Mouse (Mus musculus) heart, adult 2 months (tissue): Measurements from ENCODE around the gene Hk2. TPM values are rescaled to one million over a fixed set of nuclear protein-coding genes. Genes with fewer than 3 reads are reported as not detected.
"Not testable (repeated sequence)": the region's sequence is repeated elsewhere in the genome, so short reads cannot be mapped to it uniquely, and the experiment has no call there.

Experiments
- DNase-seq, 2 experiments: peaks; one replicate each; pipeline ENCODE4 v3.0.0; 2021
- H3K27ac ChIP-seq: fragments of 200-600 bp; 2 replicates; pipeline ENCODE4 v1.8.1; 2022
- H3K27me3 ChIP-seq: fragments of 200-500 bp; 2 replicates; pipeline ENCODE4 v1.6.1; 2012; ENCODE audit warnings: mild to moderate bottlenecking, low read length, inconsistent platforms, mixed read lengths; ENCODE audit not compliant: control insufficient read depth, insufficient read depth
- H3K36me3 ChIP-seq: fragments of 200-500 bp; 2 replicates; pipeline ENCODE4 v1.6.1; 2012; ENCODE audit warnings: low read length, inconsistent platforms; ENCODE audit not compliant: control insufficient read depth, insufficient read depth
- H3K4me1 ChIP-seq: fragments of 200-500 bp; 2 replicates; pipeline ENCODE4 v1.6.1; 2011; ENCODE audit warnings: low read length; ENCODE audit not compliant: control insufficient read depth, insufficient read depth
- H3K4me3 ChIP-seq: fragments of 200-600 bp; 2 replicates; pipeline ENCODE4 v1.8.1; 2022
- H3K79me2 ChIP-seq: fragments of 200-500 bp; replicated peaks from 2 replicates; pipeline ENCODE4 v1.6.1; 2012; ENCODE audit warnings: mild to moderate bottlenecking, inconsistent platforms, low read length, moderate library complexity, mixed read lengths; ENCODE audit not compliant: control insufficient read depth, insufficient read depth
- H3K9ac ChIP-seq: fragments of 200-500 bp; 2 replicates; pipeline ENCODE4 v1.6.1; 2012; ENCODE audit warnings: low read depth, mild to moderate bottlenecking, control low read depth, inconsistent platforms, low read length, mixed read lengths
- CTCF ChIP-seq: fragments of 200-600 bp; IDR thresholded peaks from 2 replicates; pipeline ENCODE4 v1.8.1; 2022; ENCODE audit warnings: antibody characterized with exemption, mild to moderate bottlenecking, moderate library complexity
- EP300 ChIP-seq: fragments of 200-500 bp; IDR thresholded peaks from 2 replicates; pipeline ENCODE4 v1.6.1; 2011; ENCODE audit warnings: low read depth, low read length, control low read depth; ENCODE audit not compliant: insufficient read depth
- POLR2A ChIP-seq: fragments of 200-500 bp; IDR thresholded peaks from 2 replicates; pipeline ENCODE4 v1.6.1; 2011; ENCODE audit warnings: mild to moderate bottlenecking, low read depth, low read length, control low read depth; ENCODE audit not compliant: insufficient read depth
- WGBS: fragments of 180-500 bp; shearing (Covaris S2); methylation state at CpG from one replicate; pipeline ENCODE4 v1.1.7; 2018; 5-methylcytosine and 5-hydroxymethylcytosine counted together
- intact Hi-C: fragments of 180-260 bp; cut with DNase I; formaldehyde crosslinking; loops from one replicate; pipeline ENCODE4 v1.15.1; 2025
- polyA plus RNA-seq: library from polyadenylated mRNA; depleted of rRNA; stranded (reverse); fragments of >200 nt; gene quantifications from 2 replicates; pipeline ENCODE4 v1.2.3, GENCODE M21; 2012
- total RNA-seq, 2 experiments: library from RNA; stranded (reverse); gene quantifications; 2 replicates each; pipeline ENCODE4 v1.2.3; 2021

The Hk2 gene
- total and polyA plus RNA-seq, 3 experiments: 104 to 363 (median 325) TPM

DNA sequence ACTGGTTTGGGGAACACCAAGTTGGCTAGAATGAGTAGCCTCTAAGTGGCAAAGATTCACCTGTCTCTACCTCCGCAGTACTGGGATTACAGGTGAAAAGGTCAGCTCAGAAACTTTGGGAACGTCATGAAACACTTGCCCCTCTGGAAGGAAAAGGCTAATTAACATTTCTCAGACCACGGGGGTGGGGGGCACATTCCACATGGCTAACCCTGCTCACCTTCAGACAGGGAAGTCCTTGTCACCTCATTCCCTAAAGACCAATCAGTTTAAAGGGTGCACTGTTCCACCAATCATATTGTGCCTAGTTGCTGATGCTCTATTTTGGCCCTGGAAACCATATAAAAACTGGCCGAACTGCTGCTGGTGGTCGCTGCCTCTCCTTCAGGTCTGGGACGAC is 73.0 kb downstream of the Hk2 start:
- Histone ChIP-seq H3K36me3 (no peaks in the 10 kb centered on the region), H3K27me3 (no peaks in the 10 kb centered on the region), H3K4me3 (no peak overlapping the region), H3K4me1 (no peaks in the 10 kb centered on the region), H3K79me2 (no peaks in the 10 kb centered on the region), H3K9ac (no peak overlapping the region), H3K27ac (no peak overlapping the region)
- no peak for TF ChIP-seq CTCF
- TF ChIP-seq POLR2A: no peak
- no peak for TF ChIP-seq EP300
- 73% methylated on average over 6 of the region's 6 CpGs for WGBS
- no peak for DNase-seq
- intact Hi-C loops: no loop called here

- no peak for DNase-seq
- no peaks in the 10 kb centered on the region for H3K79me2 ChIP-seq
- no peak for TF ChIP-seq POLR2A
- TF ChIP-seq EP300: no peak
- no peaks in the 10 kb centered on the region for H3K36me3 ChIP-seq
- intact Hi-C loops: no loop called here
- 53% methylated on average over 5 of the region's 5 CpGs for WGBS
- H3K27ac ChIP-seq: no peak overlapping the region
- no peaks in the 10 kb centered on the region for H3K4me1 ChIP-seq
- H3K27me3 ChIP-seq: no peaks in the 10 kb centered on the region
- no peak overlapping the region for H3K9ac ChIP-seq
- H3K4me3 ChIP-seq: no peak overlapping the region
Observed at GRCm38 (mm10) chr6:82699831-82700230, 74.4 kb downstream of the Hk2 start.

- WGBS: 88% methylated on average over 3 of the region's 3 CpGs
- no peak for TF ChIP-seq CTCF
- TF ChIP-seq POLR2A: no peak
- no peak for TF ChIP-seq EP300
- H3K27me3 ChIP-seq: no peaks in the 10 kb centered on the region
- H3K9ac ChIP-seq: no peak overlapping the region
- no peak for DNase-seq
- H3K36me3 ChIP-seq: no peaks in the 10 kb centered on the region
- H3K4me3 ChIP-seq: no peak overlapping the region
- H3K27ac ChIP-seq: no peak overlapping the region
- H3K4me1 ChIP-seq: no peaks in the 10 kb centered on the region
- no peaks in the 10 kb centered on the region for H3K79me2 ChIP-seq
- intact Hi-C loops: no loop called here
Observed at GRCm38 (mm10) chr6:82696736-82697135, 77.5 kb downstream of the Hk2 start.

DNA sequence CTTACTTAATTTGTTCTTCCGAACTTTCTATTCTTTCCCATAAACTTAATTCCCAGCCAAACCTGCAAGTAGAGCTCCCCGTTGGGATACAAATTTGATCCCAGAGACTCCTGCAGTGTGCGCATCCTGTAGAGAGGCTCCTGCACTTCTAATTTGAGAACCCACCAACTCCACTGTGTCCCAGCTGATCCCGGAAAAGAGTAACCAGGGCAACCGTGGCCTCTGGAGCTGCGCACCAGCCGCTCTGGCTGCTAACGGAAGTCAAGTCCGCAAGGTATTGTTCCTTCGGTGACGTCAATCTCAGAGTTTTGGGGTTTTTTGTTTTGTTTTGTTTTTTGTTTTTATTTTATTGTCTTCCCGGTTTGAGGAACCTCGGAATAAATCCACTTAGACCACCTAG is 79.6 kb downstream of the Hk2 start:
- intact Hi-C loops: no loop called here
- Histone ChIP-seq H3K4me3 (no peak overlapping the region), H3K27ac (no peak overlapping the region), H3K36me3 (no peaks in the 10 kb centered on the region), H3K9ac (no peak overlapping the region), H3K4me1 (no peaks in the 10 kb centered on the region), H3K27me3 (no peaks in the 10 kb centered on the region), H3K79me2 (no peaks in the 10 kb centered on the region)
- WGBS: 38% methylated on average over 13 of the region's 13 CpGs
- TF ChIP-seq EP300 (no peak), CTCF (no peak), POLR2A (no peak)
- no peak for DNase-seq

DNA sequence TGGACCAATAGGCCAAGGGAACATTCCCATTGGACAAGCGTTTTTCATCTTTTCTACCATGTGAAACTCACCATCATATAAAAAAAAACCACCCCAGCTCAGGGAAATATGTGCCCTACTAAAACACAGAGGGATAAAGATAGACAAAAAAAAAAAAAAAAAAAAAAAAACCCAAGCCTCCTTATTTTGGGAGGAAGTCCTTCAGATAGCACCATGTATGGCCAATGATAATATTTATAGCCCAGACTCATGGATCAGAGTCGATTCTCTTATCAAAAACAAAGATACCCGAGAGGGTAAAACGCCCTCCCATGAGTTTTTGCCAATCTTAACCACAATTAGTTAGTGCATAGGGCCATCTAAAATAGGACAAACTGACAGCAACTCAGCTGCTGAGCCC is 84.8 kb downstream of the Hk2 start:
- Histone ChIP-seq H3K36me3 (no peaks in the 10 kb centered on the region), H3K27ac (no peak overlapping the region), H3K27me3 (no peaks in the 10 kb centered on the region), H3K4me1 (no peaks in the 10 kb centered on the region), H3K79me2 (no peaks in the 10 kb centered on the region), H3K9ac (no peak overlapping the region), H3K4me3 (no peak overlapping the region)
- TF ChIP-seq EP300 (no peak), POLR2A (no peak), CTCF (no peak)
- 47% methylated on average over 4 of the region's 4 CpGs for WGBS
- no peak for DNase-seq
- intact Hi-C loops: no loop called here

GRCm38 (mm10) chr6:82688586-82688985 is 85.7 kb downstream of the Hk2 start:
- intact Hi-C loops, H3K79me2 ChIP-seq, H3K4me3 ChIP-seq, H3K27ac ChIP-seq, H3K4me1 ChIP-seq, H3K27me3 ChIP-seq, DNase-seq, H3K9ac ChIP-seq, H3K36me3 ChIP-seq: not testable (repeated sequence)
- 76% methylated on average over 5 of the region's 5 CpGs for WGBS

GRCm38 (mm10) chr6:82684136-82684535 is 90.1 kb downstream of the Hk2 start:
- Histone ChIP-seq H3K4me1 (no peaks in the 10 kb centered on the region), H3K4me3 (no peak overlapping the region), H3K27ac (no peak overlapping the region), H3K27me3 (no peaks in the 10 kb centered on the region), H3K36me3 (no peaks in the 10 kb centered on the region), H3K79me2 (no peaks in the 10 kb centered on the region), H3K9ac (no peak overlapping the region)
- intact Hi-C loops: no loop called here
- DNase-seq: no peak
- TF ChIP-seq EP300: no peak
- TF ChIP-seq POLR2A: no peak
- no peak for TF ChIP-seq CTCF

DNA sequence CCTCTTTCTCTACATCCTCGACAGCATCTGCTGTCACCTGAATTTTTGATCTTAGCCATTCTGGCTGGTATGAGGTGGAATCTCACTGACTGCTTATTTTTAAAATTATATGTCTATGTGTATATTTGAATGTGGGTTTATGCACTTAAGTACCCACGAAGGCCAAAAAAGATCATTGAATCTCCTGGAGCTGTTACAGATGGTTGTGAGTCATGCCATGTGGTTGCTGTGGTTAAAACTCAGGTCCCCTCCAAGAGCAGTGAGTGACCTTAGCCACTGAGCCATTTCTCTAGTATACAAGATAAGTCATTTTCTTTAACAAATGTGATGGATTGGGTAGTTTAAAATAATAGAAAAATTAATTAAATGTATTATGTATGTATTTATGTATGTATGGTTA is 95.0 kb downstream of the Hk2 start:
- H3K9ac ChIP-seq, H3K4me3 ChIP-seq, H3K79me2 ChIP-seq, intact Hi-C loops, H3K4me1 ChIP-seq, H3K27me3 ChIP-seq, H3K27ac ChIP-seq, DNase-seq, H3K36me3 ChIP-seq: not testable (repeated sequence)
- WGBS: 72% methylated on average over 2 of the region's 2 CpGs

DNA sequence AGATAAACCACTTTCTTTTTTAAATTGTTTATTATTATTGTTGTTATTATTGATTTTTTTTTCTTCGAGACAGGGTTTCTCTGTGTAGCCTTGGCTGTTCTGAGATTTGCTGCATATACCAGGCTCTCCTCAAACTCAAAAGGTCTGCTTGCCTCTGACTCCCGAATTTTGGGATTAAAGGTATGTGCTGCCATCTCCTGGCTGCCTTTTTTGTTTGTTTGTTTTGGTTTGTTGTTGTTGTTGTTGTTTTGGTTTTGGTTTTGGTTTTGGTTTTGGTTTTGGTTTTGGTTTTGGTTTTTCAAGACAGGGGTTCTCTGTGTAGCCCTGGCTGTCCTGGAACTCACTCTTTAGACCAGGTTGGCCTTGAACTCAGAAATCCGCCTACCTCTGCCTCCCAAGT is 96.6 kb downstream of the Hk2 start:
- H3K27ac ChIP-seq, H3K79me2 ChIP-seq, H3K27me3 ChIP-seq, H3K9ac ChIP-seq, H3K36me3 ChIP-seq, H3K4me3 ChIP-seq, intact Hi-C loops, H3K4me1 ChIP-seq, DNase-seq: not testable (repeated sequence)
- 80% methylated on average over 3 of the region's 3 CpGs for WGBS
